Mouse (Mus musculus) cerebellum, adult 8-10 months (tissue): Measurements from ENCODE around the gene Cisd2.
A peak's percentile ranks its signal among the peaks of the same experiment; 100 is the strongest.

Experiments used
- DNase-seq: peaks from one replicate; pipeline ENCODE4 v3.0.0; 2022

The Cisd2 gene

GRCm38 (mm10) chr3:135423608-135424212, at the start of gene Cisd2:
Gene Cisd2, minus strand, starts transcription at chr3:135423925.
- DNase-seq: no peak

- DNase-seq: no peak
Measured at GRCm38 (mm10) chr3:135470823-135471222, 47.1 kb upstream of the Cisd2 start.

DNA sequence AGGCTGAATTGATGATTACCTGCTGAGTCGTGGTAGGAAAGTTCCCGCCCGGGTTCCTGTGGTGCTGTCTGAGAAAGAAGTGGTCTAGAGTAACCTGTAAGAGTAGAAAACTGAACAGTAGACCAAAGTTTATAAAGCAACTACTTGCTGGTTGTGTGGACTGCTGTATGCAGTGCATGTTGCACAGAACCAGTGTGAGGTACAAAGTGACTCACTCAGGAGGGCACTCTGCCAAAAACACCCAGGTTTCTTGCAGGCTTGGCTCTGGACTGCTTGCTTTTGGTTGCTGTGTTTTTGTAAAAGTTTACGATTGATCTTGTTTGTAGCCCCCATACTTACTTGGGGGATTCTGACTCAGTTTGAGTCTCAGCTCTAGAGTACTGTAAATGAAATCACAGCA, 46.2 kb upstream of the Cisd2 start:
- DNase-seq: peak; percentile 71

DNA sequence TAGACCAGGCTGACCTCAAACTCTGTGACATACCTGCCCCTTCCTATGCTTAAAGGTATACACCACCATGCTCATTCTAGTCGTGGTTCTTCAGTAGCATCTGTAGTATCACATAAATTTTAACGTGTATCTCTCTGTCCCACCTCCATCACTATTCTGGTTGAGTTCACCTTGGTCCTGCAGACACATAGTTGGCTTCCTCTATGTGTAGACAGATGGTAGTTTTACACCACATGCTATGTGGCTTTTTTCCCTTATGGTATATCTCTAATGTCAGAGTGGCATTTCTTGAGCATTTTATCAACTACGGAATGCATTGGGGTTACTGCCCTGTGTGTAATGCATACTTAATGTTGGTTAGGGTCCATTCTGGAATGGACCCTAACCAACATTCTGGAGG, 45.4 kb upstream of the Cisd2 start:
- no peak for DNase-seq

GRCm38 (mm10) chr3:135468402-135468801, 44.7 kb upstream of the Cisd2 start:
- no peak for DNase-seq

DNA sequence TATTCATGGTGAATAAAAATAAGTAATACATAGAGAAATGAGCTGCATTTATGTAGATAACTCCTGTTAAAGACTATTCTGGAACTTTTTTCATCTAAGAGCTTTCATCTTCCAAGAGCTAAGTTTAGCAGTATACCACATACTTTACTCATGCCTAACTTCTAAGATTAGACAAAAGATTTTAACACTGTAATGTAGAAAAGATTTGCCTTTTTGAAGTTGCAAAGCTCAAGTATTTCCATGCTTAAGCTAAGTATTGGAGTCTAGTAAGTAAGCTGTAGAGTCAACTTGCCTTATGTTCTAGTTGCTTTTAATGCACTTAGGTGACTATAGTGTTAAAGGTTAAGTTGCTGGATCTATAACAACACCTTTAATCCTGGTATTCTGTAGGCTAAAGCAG, 35.3 kb upstream of the Cisd2 start:
- DNase-seq: no peak

DNA sequence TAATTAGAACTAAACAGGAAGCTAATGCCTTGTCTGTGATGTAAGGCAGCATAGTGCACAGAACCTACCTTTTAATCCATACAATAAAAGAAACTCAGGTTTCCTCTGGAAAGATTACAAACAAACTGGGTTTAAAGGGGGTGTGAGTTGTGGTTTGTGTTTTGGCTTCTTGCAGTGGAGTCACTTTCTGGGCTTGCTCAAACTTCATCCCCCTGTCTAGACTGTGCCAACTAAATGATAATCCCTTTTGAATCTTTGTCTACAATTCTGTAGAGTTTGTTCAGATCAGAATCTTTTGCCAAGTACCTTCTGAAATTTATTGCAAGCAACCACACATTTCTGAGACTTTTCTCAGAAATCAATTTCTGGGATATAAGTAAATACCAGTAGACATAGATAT, 21.2 kb upstream of the Cisd2 start:
- DNase-seq: no peak

GRCm38 (mm10) chr3:135440621-135441020, 16.9 kb upstream of the Cisd2 start:
- no peak for DNase-seq

GRCm38 (mm10) chr3:135440221-135440620, 16.5 kb upstream of the Cisd2 start:
- DNase-seq: no peak

GRCm38 (mm10) chr3:135439651-135440050, 15.9 kb upstream of the Cisd2 start:
- DNase-seq: no peak

DNA sequence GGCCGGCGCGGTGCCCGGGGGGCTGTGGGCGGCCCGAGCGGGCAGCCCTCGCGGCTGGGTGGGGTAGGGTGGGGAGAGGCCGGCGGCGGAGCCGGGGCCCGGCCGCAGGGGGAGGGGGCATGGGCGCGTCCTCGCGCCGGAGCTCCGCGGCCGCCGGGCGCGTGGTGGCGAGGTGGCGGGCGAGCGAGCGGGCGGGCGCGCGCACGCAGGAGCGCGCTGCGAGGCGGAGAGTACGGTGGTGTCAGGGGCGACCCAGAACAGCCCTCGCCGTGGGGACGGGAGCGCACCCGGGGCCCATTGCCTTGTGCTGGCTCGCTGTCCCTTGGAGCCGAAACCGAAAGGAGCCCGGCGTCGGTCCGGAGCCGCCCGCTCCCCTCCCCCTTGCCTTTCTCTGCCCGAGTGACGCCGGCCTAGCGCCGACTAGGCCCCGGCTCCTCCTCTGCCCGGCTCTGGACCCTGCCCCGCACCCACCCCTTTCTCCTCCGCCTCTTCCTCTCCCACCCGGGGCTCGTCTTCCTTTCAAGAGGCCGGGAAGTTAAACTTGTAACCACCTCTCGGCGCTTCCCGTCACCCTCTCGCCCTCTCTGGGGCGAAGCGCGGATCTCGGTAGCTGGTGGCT, 15.3 kb upstream of the Cisd2 start:
- DNase-seq: peak; percentile 78

DNA sequence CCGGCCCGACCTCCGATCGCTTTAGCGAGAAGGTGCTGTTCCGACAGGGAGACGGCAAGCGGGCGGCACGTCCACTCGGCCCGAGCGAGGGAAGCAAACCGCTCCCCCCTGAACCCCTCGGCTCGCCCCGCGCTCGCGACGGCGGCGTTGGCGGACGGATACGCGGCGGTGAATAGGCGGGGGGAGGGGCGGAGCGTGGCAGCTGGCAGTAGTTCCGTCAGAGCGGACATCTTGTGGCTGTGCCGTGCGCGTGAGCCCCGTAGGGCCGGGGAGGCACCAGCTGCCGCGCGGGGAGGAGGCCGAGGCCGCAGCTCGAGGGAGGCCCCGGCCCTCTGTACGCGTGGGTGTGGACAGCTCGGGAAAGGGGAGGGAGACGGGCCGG, 14.8 kb upstream of the Cisd2 start:
- DNase-seq: peak; percentile 96

DNA sequence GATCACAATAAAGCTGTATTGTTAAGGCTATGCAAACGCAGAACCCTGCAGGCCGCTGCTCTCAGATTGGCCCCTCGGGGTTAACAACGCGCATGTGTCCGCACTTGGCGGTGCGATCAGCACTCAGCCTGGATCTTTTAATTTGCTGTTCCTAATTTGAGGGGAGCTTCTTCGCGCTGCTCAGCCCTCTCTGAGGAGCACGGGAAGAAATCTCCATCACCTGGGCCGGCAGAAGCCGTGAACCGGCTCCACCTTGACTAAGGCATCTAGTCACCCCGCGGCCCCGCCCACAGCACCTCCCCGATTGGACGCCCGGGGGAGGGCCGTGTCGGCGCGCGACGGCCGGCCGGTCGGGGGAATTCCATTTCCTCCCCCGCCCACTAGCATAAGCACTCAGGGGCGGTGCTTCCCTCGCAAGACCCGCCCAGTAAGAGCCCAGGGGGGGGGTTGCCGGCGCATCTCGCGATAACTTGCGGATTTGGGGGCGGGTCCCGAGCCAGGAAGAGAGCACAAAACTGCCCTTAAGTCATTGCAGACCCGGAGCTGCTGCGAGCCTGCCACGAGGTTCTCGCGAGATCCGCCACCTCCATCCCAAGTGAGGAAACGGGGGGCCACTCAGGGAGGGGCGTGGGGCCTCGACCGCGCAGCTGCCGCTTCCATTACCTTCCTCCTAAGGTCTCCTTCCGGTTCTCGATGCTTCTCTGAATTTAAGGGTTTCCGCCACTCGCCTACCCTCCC, 14.2 kb upstream of the Cisd2 start, which contains the start of gene Ube2d3:
Gene Ube2d3 (plus strand): TSS at position 392 of the 738 bp plus-strand sequence.
- DNase-seq: peak; percentile 99

- DNase-seq: peak; percentile 28
Measured at GRCm38 (mm10) chr3:135436901-135437616, 13.3 kb upstream of the Cisd2 start.

- DNase-seq: peak; percentile 90
Measured at GRCm38 (mm10) chr3:135422856-135423607, 693 bp downstream of the Cisd2 start.

GRCm38 (mm10) chr3:135422232-135422855, 1.4 kb downstream of the Cisd2 start:
- DNase-seq: no peak

GRCm38 (mm10) chr3:135421310-135421594, 2.5 kb downstream of the Cisd2 start:
- DNase-seq: no peak

DNA sequence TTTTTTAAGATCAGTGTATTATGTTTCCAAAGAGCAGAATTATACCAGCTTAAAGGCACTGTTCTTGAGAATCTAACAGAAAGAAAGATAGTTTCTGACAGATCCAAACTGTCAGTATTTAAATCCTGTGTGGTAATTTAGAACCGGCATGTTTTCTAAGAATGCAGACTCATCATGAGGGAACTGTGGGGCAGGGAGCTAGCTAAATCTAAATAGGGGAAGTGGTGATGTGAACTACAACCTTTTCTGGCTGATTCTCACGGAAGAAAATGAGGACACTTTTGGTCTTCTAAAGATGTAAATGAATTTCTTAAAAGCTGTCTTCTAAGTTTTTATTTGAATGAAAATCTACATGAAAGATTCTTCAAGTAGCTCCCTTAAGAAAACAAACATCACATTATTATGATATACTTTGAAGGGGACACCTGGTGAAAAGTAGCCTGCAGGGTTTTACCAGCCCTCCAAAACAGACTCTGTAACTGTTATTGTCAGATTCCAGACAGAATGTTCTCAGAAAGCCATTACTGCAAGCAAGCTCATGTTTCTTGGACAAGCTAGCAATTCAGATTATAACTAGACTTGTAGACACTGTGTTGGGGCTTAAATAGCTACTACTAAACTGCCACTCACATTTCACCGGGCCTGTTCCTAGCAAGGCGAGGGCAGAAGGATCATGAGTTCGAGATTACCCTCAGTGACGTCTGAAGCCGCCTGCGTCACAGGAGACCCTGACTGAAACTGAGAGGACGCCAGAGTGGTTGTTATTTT, 3.0 kb downstream of the Cisd2 start:
- DNase-seq: no peak

- no peak for DNase-seq
Measured at GRCm38 (mm10) chr3:135417799-135418198, 5.9 kb downstream of the Cisd2 start.

- DNase-seq: no peak
Measured at GRCm38 (mm10) chr3:135417245-135417644, 6.5 kb downstream of the Cisd2 start.

GRCm38 (mm10) chr3:135411824-135412223, 11.9 kb downstream of the Cisd2 start:
- no peak for DNase-seq

DNA sequence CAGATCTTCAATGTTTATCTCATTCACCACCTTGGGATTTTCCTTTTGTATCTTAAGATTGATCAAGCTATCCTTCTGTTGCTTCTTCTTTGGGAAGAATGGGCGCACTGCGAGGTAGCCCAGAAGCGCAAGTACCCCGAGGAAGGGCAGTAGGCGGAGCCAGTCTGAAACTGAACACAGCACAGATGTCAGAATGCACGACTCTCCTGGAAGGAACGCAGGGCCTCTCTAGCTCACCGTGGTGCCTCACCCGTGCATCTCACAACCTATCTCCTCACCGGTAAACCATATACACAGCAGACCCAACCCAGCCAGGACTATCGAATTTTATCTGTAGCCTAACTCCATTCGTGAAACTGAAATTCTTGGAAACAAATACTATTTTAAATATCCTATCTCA, 12.7 kb downstream of the Cisd2 start:
- no peak for DNase-seq
